Mouse (Mus musculus) adrenal gland, postnatal 36 days (tissue): ENCODE measurements around the gene Litaf. TPM values are rescaled to one million over a fixed set of nuclear protein-coding genes. Genes with fewer than 3 reads are reported as not detected.

Source experiments
- DNase-seq, 2 experiments: peaks; one replicate each; pipeline ENCODE4 v3.0.0; 2021; ENCODE audit warnings: mixed read lengths in 1 of 2
- long read RNA-seq, 2 experiments: library from polyadenylated mRNA; stranded (forward); transcript quantifications; one replicate each; pipeline ENCODE4 v2.0.0; 2021; ENCODE audit warnings: borderline sequencing depth in 2 of 2
- total RNA-seq, 2 experiments: library from RNA; stranded (reverse); gene quantifications; 2 replicates each; pipeline ENCODE4 v1.2.3; 2021

Litaf gene
- total RNA-seq: 10 to 100 TPM; 47.4 to 51.1 TPM
- long read RNA-seq, experiment 1, transcript Litaf-201 (4 exons, 2,235 nt): major isoform, 40 of 58 reads
- long read RNA-seq, experiment 1, partial matches to known transcripts: 15 of 58 reads
- long read RNA-seq, experiment 1, other reads (novel, unspliced or antisense): 3 of 58 reads
- long read RNA-seq, experiment 2, transcript Litaf-201 (4 exons, 2,235 nt): major isoform, 13 of 16 reads
- long read RNA-seq, experiment 2, partial matches to known transcripts: 1 of 16 reads
- long read RNA-seq, experiment 2, other reads (novel, unspliced or antisense): 2 of 16 reads

GRCm38 (mm10) chr16:11066029-11066832 lies at the start of gene Litaf:
TSS of gene Litaf (minus strand) at chr16:11066157.
- peak; percentile 99 for DNase-seq

- DNase-seq: no peak
Measured at GRCm38 (mm10) chr16:11109198-11109740, 43.3 kb upstream of the Litaf start.

- no peak for DNase-seq
Measured at GRCm38 (mm10) chr16:11104905-11105304, 38.9 kb upstream of the Litaf start.

GRCm38 (mm10) chr16:11097301-11097700 lies 31.3 kb upstream of the Litaf start:
- no peak for DNase-seq

GRCm38 (mm10) chr16:11093717-11094386 lies 27.9 kb upstream of the Litaf start:
- no peak for DNase-seq

- no peak for DNase-seq
Measured at GRCm38 (mm10) chr16:11092523-11092922, 26.6 kb upstream of the Litaf start.

- peak; percentile 25 to 37 for DNase-seq
Measured at GRCm38 (mm10) chr16:11092061-11092460, 26.1 kb upstream of the Litaf start.

- no peak for DNase-seq
Measured at GRCm38 (mm10) chr16:11090836-11091570, 25.0 kb upstream of the Litaf start.

GRCm38 (mm10) chr16:11086856-11087588 lies 21.1 kb upstream of the Litaf start:
- no peak for DNase-seq

- DNase-seq: no peak
Measured at GRCm38 (mm10) chr16:11086299-11086698, 20.3 kb upstream of the Litaf start.

- no peak for DNase-seq
Measured at GRCm38 (mm10) chr16:11084181-11084580, 18.2 kb upstream of the Litaf start.

- DNase-seq: no peak
Measured at GRCm38 (mm10) chr16:11078216-11078869, 12.4 kb upstream of the Litaf start.

GRCm38 (mm10) chr16:11077601-11078201 lies 11.7 kb upstream of the Litaf start:
- DNase-seq: no peak

- DNase-seq: peak; percentile 46 to 48
Measured at GRCm38 (mm10) chr16:11073060-11073459, 7.1 kb upstream of the Litaf start.

GRCm38 (mm10) chr16:11072454-11072853 lies 6.5 kb upstream of the Litaf start:
- peak; percentile 57 to 76 for DNase-seq

- no peak for DNase-seq
Measured at GRCm38 (mm10) chr16:11071887-11072286, 5.9 kb upstream of the Litaf start.

GRCm38 (mm10) chr16:11071176-11071575 lies 5.2 kb upstream of the Litaf start:
- peak; percentile 43 to 46 for DNase-seq

- peak; percentile 16 to 35 for DNase-seq
Measured at GRCm38 (mm10) chr16:11069710-11070420, 3.9 kb upstream of the Litaf start.

- no peak for DNase-seq
Measured at GRCm38 (mm10) chr16:11069271-11069670, 3.3 kb upstream of the Litaf start.
